Mouse (Mus musculus) spleen, adult 18-20 months (tissue): ENCODE data around the gene Mfap1a.
"Not testable (repeated sequence)": the region's sequence is repeated elsewhere in the genome, so short reads cannot be mapped to it uniquely, and the experiment has no call there.

Experiments used
- DNase-seq, 2 experiments: peaks; one replicate each; pipeline ENCODE4 v3.0.0; 2022; ENCODE audit warnings: mixed read lengths in 2 of 2

The Mfap1a gene

GRCm38 (mm10) chr2:121474180-121474535, 32.3 kb downstream of the Mfap1a start:
- no peak for DNase-seq

DNA sequence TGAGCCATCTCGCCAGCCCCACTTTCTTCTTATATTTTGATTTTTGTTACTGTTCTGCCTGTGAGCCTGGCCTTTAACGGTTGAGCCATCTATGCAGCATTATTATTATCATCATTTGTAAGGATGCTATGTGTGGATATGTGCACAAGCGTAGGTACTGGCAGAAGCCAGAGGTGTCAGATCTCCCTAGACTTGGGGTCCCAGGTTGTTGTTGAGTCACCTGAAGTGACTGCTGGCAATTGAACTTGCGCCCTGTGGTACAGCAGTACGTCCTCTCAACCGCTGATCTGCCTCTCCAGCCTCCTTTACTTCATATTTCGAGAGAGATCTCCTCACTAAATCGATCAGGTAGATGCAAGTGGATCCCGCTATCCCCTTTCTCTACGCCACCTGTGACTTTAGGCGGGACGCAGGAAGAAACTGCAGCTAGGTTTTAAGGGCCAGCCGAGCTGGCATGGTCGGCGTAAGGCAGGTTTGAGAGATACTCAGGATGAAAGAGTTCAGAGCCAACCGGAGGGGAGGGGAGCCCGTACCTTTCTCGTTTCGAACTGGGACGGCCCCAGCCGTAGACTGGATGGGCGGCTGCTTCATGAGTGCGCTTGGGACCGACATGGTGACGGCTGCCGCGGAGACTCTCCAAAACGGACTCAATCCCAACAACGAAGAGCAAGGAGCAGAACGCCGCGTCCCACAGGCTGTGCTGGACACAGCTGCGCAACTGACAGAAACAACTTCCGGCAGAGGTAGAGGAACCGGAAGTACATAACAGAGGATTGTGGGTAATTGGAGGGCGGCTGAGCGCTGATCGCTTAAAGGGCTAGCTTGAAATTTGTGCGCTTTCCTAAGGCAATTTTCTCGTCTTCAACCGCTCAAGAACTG, 32.9 kb downstream of the Mfap1a start, which contains the start of gene Mfap1b:
Gene Mfap1b (minus strand): TSS at position 767 of the 879 bp plus-strand sequence.
- DNase-seq, result peak; percentile 60 to 65

- not testable (repeated sequence) for DNase-seq
These were observed 33.7 kb downstream of the Mfap1a start for GRCm38 (mm10) chr2:121472783-121473182.

DNA sequence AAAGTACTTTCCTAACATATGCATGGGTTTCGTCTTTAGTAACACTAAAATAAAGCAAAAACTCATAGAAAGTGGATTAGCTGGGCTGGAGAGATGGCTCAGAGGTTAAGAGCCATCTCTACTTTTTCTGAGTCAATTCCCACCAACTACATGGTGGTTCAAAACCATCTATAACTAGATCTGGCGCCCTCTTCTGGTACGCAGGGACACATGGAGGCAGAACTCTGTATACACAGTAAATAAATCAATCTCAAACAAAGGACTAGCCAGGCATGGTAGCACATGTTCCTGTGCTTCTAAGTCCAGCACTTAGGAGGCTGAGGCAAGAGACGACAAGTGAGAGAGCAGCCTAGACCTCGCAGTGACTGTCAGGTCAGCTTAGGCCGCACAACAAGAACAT, 37.5 kb downstream of the Mfap1a start:
- not testable (repeated sequence) for DNase-seq

- no peak for DNase-seq
These were observed 46.4 kb downstream of the Mfap1a start for GRCm38 (mm10) chr2:121460071-121460470.

GRCm38 (mm10) chr2:121456692-121457642, 49.5 kb downstream of the Mfap1a start, which contains the start of gene Serinc4:
Gene Serinc4 (minus strand): TSS chr2:121456781.
- peak; percentile 78 to 83 for DNase-seq

GRCm38 (mm10) chr2:121455534-121455933, 50.9 kb downstream of the Mfap1a start:
- DNase-seq, result no peak

DNA sequence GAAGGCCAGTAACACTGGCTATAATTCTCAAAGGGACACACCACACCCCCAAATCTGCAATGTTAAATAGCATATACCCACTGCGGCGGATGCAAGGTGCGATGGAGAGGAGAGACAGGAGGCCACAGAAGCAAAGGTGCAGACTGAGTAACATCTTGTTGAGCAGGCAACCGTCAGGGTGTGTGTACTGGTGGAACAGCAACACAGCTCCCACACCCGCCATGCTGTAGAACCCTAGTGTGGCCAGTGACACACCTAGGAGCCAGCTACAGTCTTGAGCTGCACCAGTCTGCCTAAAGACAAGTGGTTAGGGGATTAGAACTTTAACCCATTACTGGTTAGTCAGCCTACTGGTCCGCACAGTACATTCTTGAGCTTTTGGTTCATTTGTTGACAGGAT, 52.5 kb downstream of the Mfap1a start:
- DNase-seq, result no peak

DNA sequence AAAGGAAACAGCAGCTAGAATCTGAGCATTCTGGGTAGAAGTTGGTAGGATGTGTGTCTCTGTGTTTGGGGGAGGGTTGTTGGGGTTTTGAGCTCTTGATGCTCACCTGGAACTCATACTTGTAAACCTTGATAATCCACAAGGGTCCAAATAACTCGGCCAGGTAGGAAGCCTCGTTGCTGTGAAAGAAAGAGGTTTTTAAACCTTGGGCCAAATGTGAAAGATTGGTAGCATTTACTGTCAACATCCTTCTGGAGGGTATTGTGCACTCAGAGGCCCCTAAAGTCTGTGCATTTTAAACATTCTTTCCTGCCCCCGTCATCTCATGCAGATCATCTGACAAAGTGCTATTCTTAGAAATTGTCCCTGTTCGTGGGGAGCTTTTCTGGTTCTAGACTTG, 53.5 kb downstream of the Mfap1a start, which contains the start of gene Hypk:
Gene Hypk (plus strand): TSS at position 301 of the 400 bp plus-strand sequence.
- DNase-seq, result no peak

DNA sequence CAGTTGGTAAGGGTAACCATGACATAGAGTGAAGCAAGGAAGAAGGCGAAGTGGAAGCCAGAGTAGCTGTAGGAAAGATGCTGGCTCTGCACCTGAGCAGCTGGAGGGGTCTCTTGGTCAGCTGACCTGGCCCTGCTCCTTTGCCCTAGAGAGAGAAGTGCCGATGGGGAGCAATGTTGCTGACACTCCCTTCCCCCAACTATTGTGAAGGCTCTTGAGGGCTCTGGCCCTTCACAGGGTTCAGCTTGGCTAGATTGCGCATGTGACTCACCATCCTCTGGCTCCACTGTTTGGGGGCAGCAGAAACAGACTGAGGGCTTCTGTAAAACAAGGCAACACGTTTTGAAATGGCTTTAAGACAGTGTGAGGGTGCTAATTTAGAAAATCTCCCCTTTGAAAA, 54.1 kb downstream of the Mfap1a start:
- DNase-seq, result no peak

DNA sequence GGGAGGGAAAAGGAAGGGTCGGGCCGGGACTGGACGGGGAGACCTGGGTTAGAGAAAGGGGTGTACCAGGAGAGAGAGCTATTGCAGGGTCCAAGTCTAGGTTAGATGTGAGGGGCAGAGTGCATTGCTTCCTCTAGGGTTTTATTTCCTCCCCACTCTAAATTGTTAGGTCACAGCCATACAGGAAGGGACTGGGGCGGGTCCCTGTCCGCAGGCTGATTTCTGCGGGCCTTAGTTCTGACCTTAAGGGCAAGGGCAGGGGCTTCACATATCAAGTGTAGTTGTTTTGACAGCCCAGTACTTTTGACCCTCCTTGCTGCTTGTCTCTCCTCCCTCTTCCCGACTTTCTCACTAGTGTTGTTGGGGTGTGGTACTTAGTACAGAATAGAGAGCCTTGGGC, 56.4 kb downstream of the Mfap1a start:
- DNase-seq, result peak in 1 of 2 experiments; percentile 25

- no peak for DNase-seq
These were observed 56.9 kb downstream of the Mfap1a start for GRCm38 (mm10) chr2:121449545-121450011.

DNA sequence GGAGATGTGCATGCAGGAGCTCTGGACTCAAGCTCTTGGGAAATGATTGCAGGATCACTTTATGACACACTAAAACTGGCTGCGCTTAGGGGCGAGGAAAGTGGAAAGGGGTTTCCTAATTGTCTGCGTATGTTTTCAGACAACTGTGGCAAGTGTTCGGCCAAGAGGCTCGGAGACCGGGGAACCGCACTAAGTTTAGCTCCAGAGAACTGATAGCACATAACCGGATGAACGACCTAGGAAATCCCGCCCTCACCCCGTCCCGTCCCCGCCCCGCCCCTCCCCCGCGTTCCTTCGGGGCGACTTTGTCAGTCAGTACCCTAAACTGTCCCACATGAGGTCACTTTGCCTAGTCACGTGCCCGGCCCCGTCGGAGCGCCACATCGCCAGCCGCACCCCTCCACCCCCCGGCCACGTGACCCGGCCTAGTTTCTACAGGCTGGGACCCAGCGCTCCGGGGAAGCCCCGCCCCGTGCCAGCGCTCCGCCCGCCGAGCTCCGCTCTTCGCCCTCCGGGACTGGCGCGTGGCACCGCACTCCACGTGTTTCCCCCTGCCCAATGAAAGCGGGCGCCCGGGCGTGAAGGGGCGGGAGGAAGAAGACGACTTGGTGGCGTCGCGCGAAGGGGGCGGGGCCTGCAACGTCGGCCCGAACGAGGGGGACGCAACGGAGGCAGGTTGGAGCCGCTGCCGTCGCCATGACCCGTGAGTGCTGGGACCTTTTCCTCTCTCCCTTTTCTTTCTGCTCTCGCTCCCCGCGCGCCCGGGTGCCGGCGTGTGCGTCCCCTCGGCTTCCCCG, 57.5 kb downstream of the Mfap1a start, which contains the start of gene Serf2:
Gene Serf2 (plus strand): TSS at position 457 of the 797 bp plus-strand sequence.
- DNase-seq, result peak; percentile 99 to 100

DNA sequence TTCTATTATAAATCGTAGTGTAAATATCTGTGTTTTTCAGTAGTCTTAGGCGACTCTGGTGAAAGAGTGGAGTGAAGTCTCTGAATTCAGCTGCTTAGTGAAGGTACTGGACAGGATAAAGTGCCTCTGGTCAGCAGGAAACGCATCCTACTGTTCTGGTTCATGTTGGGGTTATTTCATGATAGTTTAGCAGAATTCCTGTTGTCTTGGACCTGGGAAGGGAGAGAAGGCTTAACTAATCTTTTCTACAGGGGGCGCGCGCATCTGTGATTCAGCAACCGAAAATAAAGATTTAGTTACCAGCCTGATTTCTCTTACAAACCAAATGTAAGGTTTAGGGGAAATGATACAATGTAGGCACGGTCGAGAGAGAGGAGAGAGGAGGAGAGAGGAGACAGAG, 58.3 kb downstream of the Mfap1a start:
- DNase-seq, result peak in 1 of 2 experiments; percentile 54

DNA sequence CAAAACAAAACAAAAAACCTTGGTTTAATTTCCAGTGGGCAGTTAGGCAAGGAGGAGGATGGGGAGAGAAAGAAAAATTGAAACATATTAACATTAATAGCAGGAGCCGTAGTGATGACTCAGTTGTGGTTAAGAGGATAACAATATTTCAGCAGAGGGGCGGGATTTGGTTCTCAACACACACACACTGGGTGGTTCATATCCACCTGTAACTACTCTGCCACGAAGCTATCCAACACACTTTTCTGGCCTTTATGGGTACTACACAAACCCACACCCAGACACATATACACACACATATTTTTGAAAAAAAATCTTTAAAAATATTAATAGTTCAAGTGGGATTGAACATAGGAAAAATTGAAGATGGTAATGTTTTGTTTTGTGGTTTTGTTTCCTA, 59.5 kb downstream of the Mfap1a start:
- no peak for DNase-seq

DNA sequence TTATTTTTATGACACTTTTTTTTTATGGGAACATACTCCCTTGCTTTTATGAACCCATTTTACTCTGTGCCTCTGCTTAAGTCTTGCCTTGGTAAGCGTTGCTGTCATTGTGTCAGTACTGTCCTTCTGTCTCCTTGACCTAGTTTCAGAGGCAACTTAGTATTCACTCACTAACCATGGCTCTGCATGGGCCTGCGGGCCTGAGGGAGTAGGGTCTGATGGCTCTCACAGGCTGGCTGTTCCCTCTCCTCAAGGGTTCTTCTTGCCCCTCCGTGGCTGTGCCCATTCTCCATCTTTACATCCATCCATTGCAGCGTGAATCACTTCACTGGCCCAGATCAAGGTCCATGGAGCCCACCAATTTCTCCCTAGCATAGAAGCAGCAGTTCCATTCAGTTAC, 60.0 kb downstream of the Mfap1a start:
- no peak for DNase-seq

GRCm38 (mm10) chr2:121445117-121445516, 61.3 kb downstream of the Mfap1a start:
- no peak for DNase-seq

- no peak for DNase-seq
These were observed 62.3 kb downstream of the Mfap1a start, which contains the start of gene Ell3 for GRCm38 (mm10) chr2:121444178-121444577. Gene Ell3 (minus strand): TSS chr2:121444278.

DNA sequence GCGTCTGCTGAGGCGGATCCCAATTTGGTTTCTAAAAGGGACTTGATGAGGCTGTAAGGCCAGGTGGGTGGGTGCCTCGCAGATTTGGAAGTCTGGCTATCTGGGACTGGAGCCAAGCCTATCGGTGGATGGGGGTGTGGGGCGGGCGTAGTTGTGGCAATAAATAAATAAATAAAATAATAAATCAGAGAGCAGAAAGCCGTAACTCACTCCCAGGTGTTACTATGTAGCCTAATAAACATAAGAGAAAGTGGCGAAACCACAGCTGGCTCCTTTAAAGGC, 63.5 kb downstream of the Mfap1a start:
- DNase-seq, result peak; percentile 14 to 24

DNA sequence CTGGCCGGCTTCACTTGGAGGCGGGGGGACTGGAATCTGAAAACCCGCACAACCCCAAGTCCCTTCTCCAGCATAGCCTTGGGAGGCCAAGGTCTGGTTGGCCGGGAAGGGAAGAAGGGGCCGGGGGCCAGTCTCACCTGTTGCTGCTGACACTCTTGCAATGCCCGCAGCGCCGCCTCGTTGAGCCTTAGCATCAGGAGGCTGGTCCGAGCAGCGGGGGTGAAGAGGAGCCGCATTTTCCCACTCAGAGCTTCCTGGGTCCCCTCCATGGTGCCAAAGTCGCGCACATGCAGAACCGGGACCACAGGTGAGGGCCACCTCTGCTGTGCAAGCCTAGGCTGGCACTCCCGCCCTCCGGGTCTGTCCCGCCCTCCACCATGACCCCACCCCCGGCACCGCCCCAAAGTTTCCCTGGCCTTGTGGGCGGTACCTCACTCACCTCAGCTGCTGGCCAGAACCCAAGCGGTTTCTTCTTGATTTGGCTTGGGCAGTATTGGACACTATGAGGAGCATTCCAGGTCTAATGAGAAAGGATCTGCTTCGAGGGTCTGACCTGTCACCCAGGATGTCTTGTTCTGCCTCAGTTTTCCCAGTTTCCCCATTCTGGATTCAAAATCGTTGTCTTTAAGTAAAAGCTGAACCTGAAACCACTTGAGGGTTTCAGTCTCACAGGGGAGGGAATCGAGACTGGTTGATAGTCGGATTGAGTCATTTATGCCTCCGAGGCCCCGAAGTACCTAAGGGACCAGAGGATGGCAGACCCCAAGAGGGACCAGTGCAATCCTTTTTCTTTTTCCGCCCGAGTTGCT, 64.0 kb downstream of the Mfap1a start:
- DNase-seq, result peak; percentile 76 to 82
